Mouse (Mus musculus) heart, adult 9 months (tissue): ENCODE measurements around the gene Tmem135.

Experiments used
- DNase-seq, 2 experiments: peaks; one replicate each; pipeline ENCODE4 v3.0.0; 2022; ENCODE audit warnings: low spot score in 2 of 2

The Tmem135 gene

GRCm38 (mm10) chr7:89183928-89184327 is 220.1 kb downstream of the Tmem135 start:
- DNase-seq, result no peak

GRCm38 (mm10) chr7:89182943-89183342 is 221.1 kb downstream of the Tmem135 start:
- DNase-seq, result no peak

GRCm38 (mm10) chr7:89181285-89181684 is 222.7 kb downstream of the Tmem135 start:
- no peak for DNase-seq

- peak; percentile 26 to 58 for DNase-seq
Measured at GRCm38 (mm10) chr7:89178601-89179000, 225.4 kb downstream of the Tmem135 start.

- no peak for DNase-seq
Measured at GRCm38 (mm10) chr7:89177926-89178325, 226.1 kb downstream of the Tmem135 start.

DNA sequence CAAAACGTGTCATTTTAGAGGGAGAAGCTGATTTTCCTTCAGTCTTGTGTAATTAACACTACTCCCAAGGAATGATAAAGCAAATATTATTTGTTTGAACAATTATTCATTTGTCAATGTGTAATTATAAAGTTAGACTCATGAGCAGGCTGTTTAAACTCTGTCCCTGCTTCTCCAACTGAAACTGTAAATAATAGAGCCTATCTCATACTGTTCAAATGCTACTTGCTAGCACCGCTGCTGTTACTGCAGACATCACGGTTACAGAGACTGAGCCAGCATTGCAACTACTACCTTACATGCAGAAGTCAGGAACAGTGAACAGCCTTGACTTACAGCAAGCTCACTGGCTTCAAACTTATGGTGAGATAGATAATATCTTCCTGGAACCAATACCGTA is 229.6 kb downstream of the Tmem135 start:
- no peak for DNase-seq

DNA sequence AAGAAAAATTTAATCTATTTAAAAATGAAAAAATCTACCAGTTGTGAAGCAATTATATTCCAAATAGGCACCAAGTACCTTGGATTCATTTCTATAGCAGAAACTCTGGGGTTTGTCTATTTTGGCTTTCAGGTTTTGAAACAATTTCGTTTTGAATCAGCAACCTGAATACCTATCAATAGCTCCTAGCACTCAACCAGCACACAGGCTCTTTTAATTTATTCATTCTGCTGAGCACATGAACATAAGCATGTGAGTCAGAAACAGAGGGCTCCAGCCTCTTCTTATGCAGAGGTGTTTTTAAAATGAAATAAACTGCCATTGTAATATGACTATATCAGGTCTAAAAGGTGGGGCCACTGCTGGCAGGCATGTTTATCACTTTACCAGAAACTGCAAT is 231.0 kb downstream of the Tmem135 start:
- DNase-seq, result no peak

- no peak for DNase-seq
Measured at GRCm38 (mm10) chr7:89171790-89172467, 232.1 kb downstream of the Tmem135 start.

GRCm38 (mm10) chr7:89168606-89169005 is 235.4 kb downstream of the Tmem135 start:
- peak; percentile 35 to 78 for DNase-seq

DNA sequence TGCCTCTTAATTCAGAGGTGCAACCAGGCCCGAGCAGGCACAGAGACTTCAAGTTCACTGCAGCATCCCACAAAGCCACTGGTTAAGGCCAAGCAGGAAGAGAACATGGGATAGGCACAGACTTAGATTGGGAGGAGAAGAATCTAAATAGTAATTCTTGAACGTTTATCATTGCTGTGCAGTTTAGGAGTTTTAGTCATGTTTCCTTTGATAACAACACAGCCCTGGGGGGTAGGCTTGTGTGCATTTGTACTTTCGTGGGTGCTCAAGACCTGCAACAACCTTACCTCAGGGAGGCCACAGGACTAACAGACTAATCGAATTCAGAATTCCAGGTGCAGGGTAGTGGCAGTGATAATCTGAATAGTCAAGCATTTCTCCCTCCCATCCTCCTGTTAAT is 238.5 kb downstream of the Tmem135 start:
- DNase-seq, result no peak

- DNase-seq, result no peak
Measured at GRCm38 (mm10) chr7:89161610-89162378, 242.2 kb downstream of the Tmem135 start.

- DNase-seq, result no peak
Measured at GRCm38 (mm10) chr7:89157356-89157755, 246.7 kb downstream of the Tmem135 start.

- DNase-seq, result no peak
Measured at GRCm38 (mm10) chr7:89156629-89157028, 247.4 kb downstream of the Tmem135 start.

DNA sequence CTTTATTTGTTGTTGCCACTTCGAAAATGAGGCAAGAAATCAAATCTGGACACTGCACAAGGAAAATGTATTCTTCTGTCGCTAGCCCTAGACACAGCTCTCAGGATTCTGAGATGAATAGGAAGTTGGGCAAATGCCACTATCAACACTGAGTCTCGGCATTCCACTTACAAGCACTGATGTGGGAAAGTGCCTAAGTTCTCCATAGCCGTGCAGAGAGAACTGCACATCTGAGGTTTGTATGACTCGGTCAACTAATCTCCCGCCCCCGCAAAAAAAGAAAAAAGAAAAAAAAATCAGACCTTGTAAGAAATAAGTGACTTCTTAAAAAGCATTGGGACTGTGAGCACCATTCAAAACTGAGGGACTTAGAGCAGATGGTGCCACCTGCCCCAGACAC is 248.3 kb downstream of the Tmem135 start:
- DNase-seq, result peak; percentile 19 to 24

- DNase-seq, result no peak
Measured at GRCm38 (mm10) chr7:89155223-89155622, 248.8 kb downstream of the Tmem135 start.

- peak in 1 of 2 experiments; percentile 12 for DNase-seq
Measured at GRCm38 (mm10) chr7:89151345-89151744, 252.7 kb downstream of the Tmem135 start.

- DNase-seq, result no peak
Measured at GRCm38 (mm10) chr7:89140640-89141300, 263.3 kb downstream of the Tmem135 start.

DNA sequence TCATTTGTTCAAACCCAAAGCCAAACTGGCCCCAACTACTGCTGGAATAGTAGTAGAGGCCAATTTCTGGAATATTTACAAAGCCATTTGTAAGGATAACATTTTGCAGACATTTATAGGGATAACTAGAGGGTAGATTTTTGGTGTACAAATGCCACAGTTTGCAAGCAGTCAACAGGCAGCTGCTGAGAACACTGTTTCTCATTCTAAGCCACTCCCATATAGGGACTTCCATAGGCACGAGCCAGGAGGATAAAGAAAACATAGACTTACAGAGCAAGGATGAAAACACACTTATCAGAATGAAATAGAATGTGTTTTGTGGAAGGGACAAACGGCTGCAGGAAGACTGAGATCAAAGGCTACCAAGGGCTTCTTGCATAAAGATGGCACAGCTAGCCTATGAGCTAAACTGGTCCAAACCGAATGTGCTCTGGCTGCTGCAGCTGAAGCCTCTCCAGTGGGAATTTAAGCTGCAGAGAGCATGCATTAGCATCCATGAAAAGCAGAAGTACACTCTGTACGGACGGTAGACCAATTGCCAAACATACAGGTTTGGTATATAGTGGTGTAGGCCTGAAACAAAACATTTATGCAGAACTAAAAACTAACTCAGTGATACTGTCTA is 269.0 kb downstream of the Tmem135 start:
- no peak for DNase-seq

- peak; percentile 25 to 60 for DNase-seq
Measured at GRCm38 (mm10) chr7:89126063-89126882, 277.7 kb downstream of the Tmem135 start.

GRCm38 (mm10) chr7:89116261-89116664 is 287.8 kb downstream of the Tmem135 start:
- DNase-seq, result peak; percentile 38 to 42

GRCm38 (mm10) chr7:89115633-89116032 is 288.4 kb downstream of the Tmem135 start:
- peak; percentile 61 to 80 for DNase-seq
